Mouse (Mus musculus) limb, embryonic 11.5 days (tissue): ENCODE measurements at regions not wholly inside any gene's neighbourhood (a gene's known extent, or its start where the extent isn't known, plus 50 kb on each side); places are given as distances from the start of the nearest gene placed in this dataset.

Experiments used
- ATAC-seq: fragments of 200-750 bp; cut with Nextera tagmentation; 2 replicates; pipeline ENCODE4 v1.8.0; 2017; ENCODE audit warnings: low read depth; ENCODE audit not compliant: insufficient number of reproducible peaks, low FRiP score, low TSS enrichment
- DNase-seq: peaks from one replicate; pipeline ENCODE4 v3.0.0-alpha.2; 2015; ENCODE audit warnings: low spot score
- H3K27ac ChIP-seq: fragments of 300-500 bp; sonication (generic); replicated peaks from 2 replicates; pipeline ENCODE4 v1.5.1; 2014; ENCODE audit warnings: low read depth, mild to moderate bottlenecking, low read length
- H3K27me3 ChIP-seq: fragments of 300-500 bp; sonication (generic); 2 replicates; pipeline ENCODE4 v1.6.1; 2014; ENCODE audit warnings: mild to moderate bottlenecking, low read length, mixed read lengths; ENCODE audit not compliant: control insufficient read depth, insufficient read depth
- H3K36me3 ChIP-seq: fragments of 300-500 bp; sonication (generic); 2 replicates; pipeline ENCODE4 v1.6.1; 2014; ENCODE audit warnings: mild to moderate bottlenecking, low read length, moderate library complexity, mixed read lengths; ENCODE audit not compliant: control insufficient read depth, insufficient read depth
- H3K4me1 ChIP-seq: fragments of 300-500 bp; sonication (generic); 2 replicates; pipeline ENCODE4 v1.6.1; 2014; ENCODE audit warnings: low read length, mixed read lengths; ENCODE audit not compliant: control insufficient read depth, insufficient read depth
- H3K4me2 ChIP-seq: fragments of 300-500 bp; sonication (generic); 2 replicates; pipeline ENCODE4 v1.6.1; 2014; ENCODE audit warnings: low read depth, mild to moderate bottlenecking, moderate library complexity; ENCODE audit not compliant: severe bottlenecking
- H3K4me3 ChIP-seq: fragments of 300-500 bp; sonication (generic); 2 replicates; pipeline ENCODE4 v1.5.1; 2014; ENCODE audit warnings: low read depth, low read length
- H3K9ac ChIP-seq: fragments of 300-500 bp; sonication (generic); 2 replicates; pipeline ENCODE4 v1.6.1; 2014; ENCODE audit warnings: mild to moderate bottlenecking, low read length
- H3K9me3 ChIP-seq: fragments of 300-500 bp; sonication (generic); 2 replicates; pipeline ENCODE4 v1.6.1; 2016; ENCODE audit warnings: low read length; ENCODE audit not compliant: control insufficient read depth
- WGBS: fragments of 180-500 bp; shearing (Covaris S2); extraction: QIAGEN DNeasy Blood & Tissue Kit; methylation state at CpG from one replicate; pipeline ENCODE4 v1.1.7; 2014; 5-methylcytosine and 5-hydroxymethylcytosine counted together

- ATAC-seq (no peak), DNase-seq (no peak)
- Histone ChIP-seq H3K4me2 (no peak overlapping the region), H3K27ac (no peak overlapping the region), H3K4me3 (no peak overlapping the region), H3K4me1 (no peaks in the 10 kb centered on the region), H3K9ac (no peak overlapping the region), H3K27me3 (no peaks in the 10 kb centered on the region), H3K9me3 (no peaks in the 10 kb centered on the region), H3K36me3 (no peaks in the 10 kb centered on the region)
- WGBS, result 89% methylated on average over 5 of the region's 5 CpGs
Observed at GRCm38 (mm10) chr13:97504949-97505348, 255.5 kb downstream of the Gm10260 start.

- no peaks in the 10 kb centered on the region for H3K4me1 ChIP-seq
- no peaks in the 10 kb centered on the region for H3K27me3 ChIP-seq
- H3K9ac ChIP-seq, result no peak overlapping the region
- H3K4me3 ChIP-seq, result no peak overlapping the region
- H3K36me3 ChIP-seq, result no peaks in the 10 kb centered on the region
- no peaks in the 10 kb centered on the region for H3K9me3 ChIP-seq
- no peak overlapping the region for H3K27ac ChIP-seq
- WGBS, result 97% methylated on average over 10 of the region's 10 CpGs
- ATAC-seq, result no peak
- no peak for DNase-seq
- H3K4me2 ChIP-seq, result no peak overlapping the region
Observed at GRCm38 (mm10) chr13:97503955-97504739, 256.3 kb downstream of the Gm10260 start.

- H3K4me2 ChIP-seq, result no peak overlapping the region
- no peak for ATAC-seq
- H3K4me3 ChIP-seq, result no peak overlapping the region
- DNase-seq, result no peak
- no peaks in the 10 kb centered on the region for H3K4me1 ChIP-seq
- H3K9me3 ChIP-seq, result no peaks in the 10 kb centered on the region
- no peak overlapping the region for H3K9ac ChIP-seq
- H3K36me3 ChIP-seq, result no peaks in the 10 kb centered on the region
- 85% methylated on average over 5 of the region's 5 CpGs for WGBS
- no peaks in the 10 kb centered on the region for H3K27me3 ChIP-seq
- H3K27ac ChIP-seq, result no peak overlapping the region
Observed at GRCm38 (mm10) chr13:97503391-97503790, 257.0 kb downstream of the Gm10260 start.

- no peaks in the 10 kb centered on the region for H3K9me3 ChIP-seq
- H3K4me2 ChIP-seq, result no peak overlapping the region
Observed at GRCm38 (mm10) chr13:97500155-97500554, 259.2 kb downstream of the Enc1 start.

GRCm38 (mm10) chr13:97498981-97499380 lies 258.1 kb downstream of the Enc1 start:
- DNase-seq (no peak), ATAC-seq (no peak)
- H3K4me1 ChIP-seq, result no peaks in the 10 kb centered on the region
- WGBS, result 86% methylated on average over 5 of the region's 5 CpGs
- H3K9me3 ChIP-seq, result no peaks in the 10 kb centered on the region
- H3K27me3 ChIP-seq, result no peaks in the 10 kb centered on the region
- H3K27ac ChIP-seq, result no peak overlapping the region
- H3K36me3 ChIP-seq, result no peaks in the 10 kb centered on the region
- no peak overlapping the region for H3K9ac ChIP-seq
- no peak overlapping the region for H3K4me2 ChIP-seq
- no peak overlapping the region for H3K4me3 ChIP-seq

More at GRCm38 (mm10) chr13:97500155-97500554, 259.2 kb downstream of the Enc1 start:
- no peak for DNase-seq
- H3K27ac ChIP-seq, result no peak overlapping the region
- no peak overlapping the region for H3K4me3 ChIP-seq
- ATAC-seq, result no peak
- H3K9ac ChIP-seq, result no peak overlapping the region
- H3K27me3 ChIP-seq, result no peaks in the 10 kb centered on the region
- H3K4me1 ChIP-seq, result no peaks in the 10 kb centered on the region
- no peaks in the 10 kb centered on the region for H3K36me3 ChIP-seq
- whole genome bisulfite sequencing, result 88% methylated on average over 8 of the region's 8 CpGs

- WGBS, result 85% methylated on average over 5 of the region's 5 CpGs
- DNase-seq (no peak), ATAC-seq (no peak)
- H3K27ac ChIP-seq, result no peak overlapping the region
- H3K4me2 ChIP-seq, result no peak overlapping the region
- H3K4me3 ChIP-seq, result no peak overlapping the region
- no peaks in the 10 kb centered on the region for H3K9me3 ChIP-seq
- no peaks in the 10 kb centered on the region for H3K36me3 ChIP-seq
- no peaks in the 10 kb centered on the region for H3K27me3 ChIP-seq
- H3K9ac ChIP-seq, result no peak overlapping the region
- H3K4me1 ChIP-seq, result no peaks in the 10 kb centered on the region
Observed at GRCm38 (mm10) chr13:97497928-97498327, 257.0 kb downstream of the Enc1 start.

GRCm38 (mm10) chr13:97494770-97495169 lies 253.9 kb downstream of the Enc1 start:
- Histone ChIP-seq H3K4me3 (no peak overlapping the region), H3K4me2 (no peak overlapping the region), H3K36me3 (no peaks in the 10 kb centered on the region), H3K27me3 (no peaks in the 10 kb centered on the region), H3K9ac (no peak overlapping the region), H3K27ac (no peak overlapping the region), H3K9me3 (no peaks in the 10 kb centered on the region), H3K4me1 (no peaks in the 10 kb centered on the region)
- ATAC-seq (no peak), DNase-seq (no peak)
- WGBS, result 82% methylated on average over 2 of the region's 2 CpGs

- H3K27ac ChIP-seq, result no peak overlapping the region
- WGBS, result 70% methylated on average over 7 of the region's 7 CpGs
- no peak overlapping the region for H3K4me3 ChIP-seq
- no peaks in the 10 kb centered on the region for H3K9me3 ChIP-seq
- peaks cover 7% of the 10 kb centered on the region; the same call in 1 of the 2 replicates for H3K4me1 ChIP-seq
- ATAC-seq (no peak), DNase-seq (no peak)
- no peaks in the 10 kb centered on the region for H3K27me3 ChIP-seq
- no peak overlapping the region for H3K9ac ChIP-seq
- no peaks in the 10 kb centered on the region for H3K36me3 ChIP-seq
- H3K4me2 ChIP-seq, result no peak overlapping the region
Observed at GRCm38 (mm10) chr13:97493836-97494235, 252.9 kb downstream of the Enc1 start.
